Comparison of ENCODE assay signal across 12 mouse cellular contexts in genomic region chr10:4711434-4711833, GRCm38 (mm10).
DNase-seq lines count a peak whose midpoint lies in the region; ATAC-seq and TF ChIP-seq lines count a peak whose summit lies in the region.
"Had no signal": no experiment of that assay in that cellular context is flagged by ENCODE, and none has a peak within 500 bp of the region (broad histone marks: within the 10 kb centered on the region; RNA-seq: fewer than 3 reads in every experiment).

No protein-coding gene starts in this region.

- peaks cover 68% of the 10 kb centered on the region for H3K27me3 ChIP-seq in forebrain, embryonic 10.5 days (ENCODE audit: poor library complexity, severe bottlenecking)
- peaks cover 26% of the 10 kb centered on the region for H3K27me3 ChIP-seq in forebrain, embryonic 16.5 days (replicated peaks; ENCODE audit: control insufficient read depth, insufficient read depth, low read length)
- peaks cover 32% of the 10 kb centered on the region for H3K27me3 ChIP-seq in heart, postnatal 0 days (ENCODE audit: control insufficient read depth, insufficient read depth, low read length)
- peaks cover 8% of the 10 kb centered on the region for H3K27me3 ChIP-seq in heart, adult 2 months (ENCODE audit: control insufficient read depth, insufficient read depth, low read length)
- H3K27me3 ChIP-seq in midbrain, embryonic 12.5 days: peaks cover 57% of the 10 kb centered on the region
- H3K27me3 ChIP-seq in midbrain, embryonic 16.5 days (ENCODE audit: control insufficient read depth, insufficient read depth, low read depth, low read length): peaks cover 16% of the 10 kb centered on the region

- no peaks in the 10 kb centered on the region for H3K36me3 ChIP-seq in forebrain, embryonic 10.5 days (replicated peaks)
- H3K36me3 ChIP-seq in forebrain, embryonic 16.5 days (ENCODE audit: control insufficient read depth, insufficient read depth): no peaks in the 10 kb centered on the region
- no peaks in the 10 kb centered on the region for H3K36me3 ChIP-seq in heart, postnatal 0 days (replicated peaks; ENCODE audit: control insufficient read depth, insufficient read depth, low read length)
- H3K36me3 ChIP-seq in heart, adult 2 months (ENCODE audit: control insufficient read depth, insufficient read depth, low read length): no peaks in the 10 kb centered on the region
- H3K36me3 ChIP-seq in midbrain, embryonic 12.5 days: no peaks in the 10 kb centered on the region
- no peaks in the 10 kb centered on the region for H3K36me3 ChIP-seq in midbrain, embryonic 16.5 days (ENCODE audit: control insufficient read depth, insufficient read depth, low read length)

- H3K79me2 ChIP-seq in heart, adult 2 months (replicated peaks; ENCODE audit: control insufficient read depth, insufficient read depth, low read length): no peaks in the 10 kb centered on the region

- H3K4me3 ChIP-seq in forebrain, embryonic 10.5 days: peak overlapping the region; percentile 61; the same call in 1 of the 2 replicates
- H3K4me3 ChIP-seq in forebrain, embryonic 16.5 days (replicated peaks; ENCODE audit: low read length): no peak overlapping the region
- peak overlapping the region; percentile 53 for H3K4me3 ChIP-seq in heart, postnatal 0 days (ENCODE audit: low read depth, low read length)
- H3K4me3 ChIP-seq in heart, adult 2 months: no peak overlapping the region
- peak overlapping the region; percentile 56; the same call in 1 of the 2 replicates for H3K4me3 ChIP-seq in midbrain, embryonic 12.5 days
- no peak overlapping the region for H3K4me3 ChIP-seq in midbrain, embryonic 16.5 days (ENCODE audit: low read depth, low read length)

- H3K4me1 ChIP-seq in forebrain, embryonic 10.5 days: peaks cover 19% of the 10 kb centered on the region
- peaks cover 14% of the 10 kb centered on the region for H3K4me1 ChIP-seq in forebrain, embryonic 16.5 days (replicated peaks; ENCODE audit: control insufficient read depth, insufficient read depth, low read length)
- H3K4me1 ChIP-seq in heart, postnatal 0 days (ENCODE audit: control insufficient read depth, insufficient read depth): no peaks in the 10 kb centered on the region; the same call in 1 of the 2 replicates
- H3K4me1 ChIP-seq in heart, adult 2 months (ENCODE audit: control insufficient read depth, insufficient read depth, low read length): no peaks in the 10 kb centered on the region
- peaks cover 13% of the 10 kb centered on the region for H3K4me1 ChIP-seq in midbrain, embryonic 12.5 days
- H3K4me1 ChIP-seq in midbrain, embryonic 16.5 days (ENCODE audit: control insufficient read depth, insufficient read depth, low read length): peaks cover 6% of the 10 kb centered on the region; the same call in 1 of the 2 replicates

- intact Hi-C loops in heart, adult 2 months (cut with DNase I): no loop called here

- 53% methylated on average over 5 of the region's 5 CpGs for WGBS in forebrain, embryonic 10.5 days
- WGBS in forebrain, embryonic 16.5 days: 43% methylated on average over 5 of the region's 5 CpGs
- 18% methylated on average over 5 of the region's 5 CpGs for WGBS in heart, postnatal 0 days
- WGBS in heart, adult 2 months: 32% methylated on average over 5 of the region's 5 CpGs
- 52% methylated on average over 5 of the region's 5 CpGs for WGBS in midbrain, embryonic 12.5 days
- 51% methylated on average over 5 of the region's 5 CpGs for WGBS in midbrain, embryonic 16.5 days

- no peak overlapping the region for H3K4me2 ChIP-seq in forebrain, embryonic 16.5 days (ENCODE audit: low read length)
- peak overlapping the region; percentile 92 for H3K4me2 ChIP-seq in heart, postnatal 0 days (ENCODE audit: low read depth, low read length)
- H3K4me2 ChIP-seq in midbrain, embryonic 12.5 days (replicated peaks): no peak overlapping the region
- no peak overlapping the region for H3K4me2 ChIP-seq in midbrain, embryonic 16.5 days (ENCODE audit: low read length)

- no peak for DNase-seq in forebrain, embryonic 10.5 days (ENCODE audit: extremely low spot score, low spot score)
- no peak for DNase-seq in heart, postnatal 0 days (ENCODE audit: low spot score)
- no peak for DNase-seq in heart, adult 2 months
- DNase-seq in spleen, postnatal 14 days (ENCODE audit: low spot score in 2 of 2): no peak
- DNase-seq in thymus, postnatal 4 days: no peak
- DNase-seq: cerebellum, adult 11-12 months; gastrocnemius, postnatal 36 days; kidney, adult 11 months; thymus, adult 18-20 months had no signal

- TF ChIP-seq CTCF in heart, postnatal 0 days (IDR thresholded peaks at IDR 0.05; ENCODE audit: low read depth): no peak
- no peak for TF ChIP-seq CTCF in heart, adult 2 months (IDR thresholded peaks at IDR 0.05)

- H3K27ac ChIP-seq in forebrain, embryonic 10.5 days: no peak overlapping the region
- no peak overlapping the region for H3K27ac ChIP-seq in forebrain, embryonic 16.5 days (ENCODE audit: low read length)
- no peak overlapping the region for H3K27ac ChIP-seq in heart, postnatal 0 days (ENCODE audit: low read depth)
- no peak overlapping the region for H3K27ac ChIP-seq in heart, adult 2 months
- H3K27ac ChIP-seq in midbrain, embryonic 12.5 days (replicated peaks): no peak overlapping the region
- no peak overlapping the region for H3K27ac ChIP-seq in midbrain, embryonic 16.5 days (ENCODE audit: low read length)

- H3K9ac ChIP-seq in forebrain, embryonic 16.5 days (replicated peaks; ENCODE audit: low read depth, low read length): no peak overlapping the region
- H3K9ac ChIP-seq in heart, postnatal 0 days (replicated peaks; ENCODE audit: low read depth, low read length): no peak overlapping the region
- H3K9ac ChIP-seq in heart, adult 2 months (ENCODE audit: low read depth, low read length): no peak overlapping the region
- H3K9ac ChIP-seq in midbrain, embryonic 12.5 days (replicated peaks): no peak overlapping the region
- no peak overlapping the region for H3K9ac ChIP-seq in midbrain, embryonic 16.5 days (ENCODE audit: low read depth, low read length)

- TF ChIP-seq EP300 in heart, postnatal 0 days (IDR thresholded peaks at IDR 0.05; ENCODE audit: low read depth): no peak
- no peak for TF ChIP-seq EP300 in heart, adult 2 months (IDR thresholded peaks at IDR 0.05; ENCODE audit: insufficient read depth, low read depth, low read length)

- H3K9me3 ChIP-seq in forebrain, embryonic 10.5 days: no peaks in the 10 kb centered on the region
- H3K9me3 ChIP-seq in forebrain, embryonic 16.5 days (ENCODE audit: control insufficient read depth, low read length): no peaks in the 10 kb centered on the region
- H3K9me3 ChIP-seq in heart, postnatal 0 days (replicated peaks; ENCODE audit: control insufficient read depth, low read length): no peaks in the 10 kb centered on the region
- H3K9me3 ChIP-seq in midbrain, embryonic 12.5 days: no peaks in the 10 kb centered on the region
- no peaks in the 10 kb centered on the region for H3K9me3 ChIP-seq in midbrain, embryonic 16.5 days (replicated peaks; ENCODE audit: control insufficient read depth, low read length, poor library complexity, severe bottlenecking)

- ATAC-seq in forebrain, embryonic 16.5 days: no peak
- ATAC-seq in heart, postnatal 0 days (ENCODE audit: insufficient read depth, low read depth): no peak
- no peak for ATAC-seq in midbrain, embryonic 12.5 days (ENCODE audit: low FRiP score, low read depth)
- ATAC-seq in midbrain, embryonic 16.5 days: no peak

- no peak for TF ChIP-seq POLR2A in heart, adult 2 months (IDR thresholded peaks at IDR 0.05; ENCODE audit: insufficient read depth, low read depth, low read length)

Comparison
In these comparisons a context has a peak if more than half of its experiments do, and no peak if none do; other contexts are left out.
1. H3K4me3 ChIP-seq: peak in forebrain, embryonic 10.5 days (single experiment), heart, postnatal 0 days (single experiment) and midbrain, embryonic 12.5 days (single experiment); none in forebrain, embryonic 16.5 days (single experiment), heart, adult 2 months (single experiment) and midbrain, embryonic 16.5 days (single experiment).